Mouse (Mus musculus): ENCODE results near the gene Vps13a. TPM values are rescaled to one million over a fixed set of nuclear protein-coding genes. Genes with fewer than 3 reads are reported as not detected.

Vps13a gene
- polyA plus RNA-seq, 1 experiment from 2014 or later: 10.2 TPM

- H3K36me3 ChIP-seq (ENCODE audit: control insufficient read depth, insufficient read depth, low read length): peaks cover 2% of the 10 kb centered on the region; the same call in 1 of the 2 replicates
- H3K27ac ChIP-seq (ENCODE audit: low read length): no peak overlapping the region
- H3K27me3 ChIP-seq (ENCODE audit: control insufficient read depth, insufficient read depth, low read depth, low read length): no peaks in the 10 kb centered on the region
- no peak overlapping the region for H3K9ac ChIP-seq (ENCODE audit: low read length)
- ATAC-seq (ENCODE audit: low read depth): no peak
- H3K9me3 ChIP-seq (ENCODE audit: control insufficient read depth, low read length): no peaks in the 10 kb centered on the region
- H3K4me2 ChIP-seq (ENCODE audit: low read depth, low read length): no peak overlapping the region
- 88% methylated on average over 4 of the region's 4 CpGs for WGBS
- H3K4me1 ChIP-seq (replicated peaks; ENCODE audit: control insufficient read depth, insufficient read depth, low read length): no peaks in the 10 kb centered on the region
- H3K4me3 ChIP-seq (ENCODE audit: low read length): no peak overlapping the region
Measured at GRCm38 (mm10) chr19:16736854-16737253, 43.9 kb downstream of the Vps13a start.

DNA sequence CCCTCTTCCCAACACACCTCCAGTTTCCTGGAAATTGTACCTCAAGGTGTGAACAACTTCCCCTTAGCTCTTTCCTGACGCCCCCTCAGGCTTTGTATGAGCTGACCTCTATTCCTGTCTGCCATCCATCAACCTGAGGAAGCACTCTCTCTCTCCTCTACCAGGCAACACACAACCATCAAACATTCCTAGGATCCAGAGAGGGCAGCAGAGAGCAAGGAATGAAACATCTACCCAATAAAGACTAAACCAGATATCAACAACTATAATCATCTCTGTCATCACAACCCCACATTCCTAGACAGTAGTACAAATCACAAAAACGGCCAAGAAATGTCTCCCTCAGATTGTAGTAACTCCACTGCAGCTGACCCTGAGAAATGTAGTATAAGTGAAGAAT is 52.0 kb downstream of the Vps13a start:
- H3K27ac ChIP-seq (ENCODE audit: low read length): no peak overlapping the region
- H3K36me3 ChIP-seq (ENCODE audit: control insufficient read depth, insufficient read depth, low read length): peaks cover 2% of the 10 kb centered on the region; the same call in 1 of the 2 replicates
- no peaks in the 10 kb centered on the region for H3K27me3 ChIP-seq (ENCODE audit: control insufficient read depth, insufficient read depth, low read depth, low read length)
- no peaks in the 10 kb centered on the region for H3K9me3 ChIP-seq (ENCODE audit: control insufficient read depth, low read length)
- H3K4me2 ChIP-seq (ENCODE audit: low read depth, low read length): no peak overlapping the region
- no peaks in the 10 kb centered on the region for H3K4me1 ChIP-seq (replicated peaks; ENCODE audit: control insufficient read depth, insufficient read depth, low read length)
- H3K4me3 ChIP-seq (ENCODE audit: low read length): no peak overlapping the region
- no peak for ATAC-seq (ENCODE audit: low read depth)
- 26% methylated on average over 2 of the region's 2 CpGs for WGBS
- H3K9ac ChIP-seq (ENCODE audit: low read length): no peak overlapping the region

GRCm38 (mm10) chr19:16715249-16715648 is 65.5 kb downstream of the Vps13a start:
- no peaks in the 10 kb centered on the region for H3K27me3 ChIP-seq (ENCODE audit: control insufficient read depth, insufficient read depth, low read depth, low read length)
- no peak overlapping the region for H3K4me3 ChIP-seq (ENCODE audit: low read length)
- no peak overlapping the region for H3K9ac ChIP-seq (ENCODE audit: low read length)
- H3K9me3 ChIP-seq (ENCODE audit: control insufficient read depth, low read length): no peaks in the 10 kb centered on the region; the same call in 1 of the 2 replicates
- ATAC-seq (ENCODE audit: low read depth): no peak
- peaks cover 2% of the 10 kb centered on the region; the same call in 1 of the 2 replicates for H3K36me3 ChIP-seq (ENCODE audit: control insufficient read depth, insufficient read depth, low read length)
- H3K4me1 ChIP-seq (replicated peaks; ENCODE audit: control insufficient read depth, insufficient read depth, low read length): no peaks in the 10 kb centered on the region
- H3K4me2 ChIP-seq (ENCODE audit: low read depth, low read length): no peak overlapping the region
- no peak overlapping the region for H3K27ac ChIP-seq (ENCODE audit: low read length)
- 86% methylated on average over 3 of the region's 3 CpGs for WGBS

DNA sequence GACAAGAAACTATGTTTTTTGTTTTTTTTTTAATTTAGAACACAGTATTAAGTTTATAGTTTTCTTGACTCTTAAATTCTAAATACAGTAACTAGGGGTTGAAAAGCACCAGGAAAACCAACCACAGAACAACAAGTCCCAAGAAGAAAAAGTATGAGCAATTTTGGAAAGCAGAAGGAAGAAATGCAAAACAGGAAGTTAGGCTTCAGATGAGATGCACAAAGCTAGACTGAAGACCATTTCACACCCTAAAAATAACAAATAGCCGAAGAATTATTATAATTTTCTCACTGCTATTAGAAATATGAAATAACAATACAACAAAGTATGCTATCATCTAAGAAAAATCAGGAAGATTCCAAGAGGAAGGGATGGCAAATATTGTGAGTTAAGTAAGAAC is 78.9 kb downstream of the Vps13a start:
- H3K4me3 ChIP-seq (ENCODE audit: low read length): no peak overlapping the region
- H3K4me1 ChIP-seq (replicated peaks; ENCODE audit: control insufficient read depth, insufficient read depth, low read length): no peaks in the 10 kb centered on the region
- H3K27ac ChIP-seq (ENCODE audit: low read length): no peak overlapping the region
- H3K9me3 ChIP-seq (ENCODE audit: control insufficient read depth, low read length): no peaks in the 10 kb centered on the region
- no peaks in the 10 kb centered on the region for H3K27me3 ChIP-seq (ENCODE audit: control insufficient read depth, insufficient read depth, low read depth, low read length)
- 74% methylated on average over 1 of the region's 1 CpGs for WGBS
- no peak overlapping the region for H3K4me2 ChIP-seq (ENCODE audit: low read depth, low read length)
- no peaks in the 10 kb centered on the region for H3K36me3 ChIP-seq (ENCODE audit: control insufficient read depth, insufficient read depth, low read length)
- no peak for ATAC-seq (ENCODE audit: low read depth)
- no peak overlapping the region for H3K9ac ChIP-seq (ENCODE audit: low read length)

GRCm38 (mm10) chr19:16684922-16685321 is 95.8 kb downstream of the Vps13a start:
- no peak overlapping the region for H3K27ac ChIP-seq (ENCODE audit: low read length)
- 93% methylated on average over 4 of the region's 4 CpGs for WGBS
- no peak overlapping the region for H3K4me3 ChIP-seq (ENCODE audit: low read length)
- H3K9ac ChIP-seq (ENCODE audit: low read length): no peak overlapping the region
- no peaks in the 10 kb centered on the region for H3K9me3 ChIP-seq (ENCODE audit: control insufficient read depth, low read length)
- H3K27me3 ChIP-seq (ENCODE audit: control insufficient read depth, insufficient read depth, low read depth, low read length): no peaks in the 10 kb centered on the region
- H3K4me1 ChIP-seq (replicated peaks; ENCODE audit: control insufficient read depth, insufficient read depth, low read length): no peaks in the 10 kb centered on the region
- no peak overlapping the region for H3K4me2 ChIP-seq (ENCODE audit: low read depth, low read length)
- ATAC-seq (ENCODE audit: low read depth): no peak
- H3K36me3 ChIP-seq (ENCODE audit: control insufficient read depth, insufficient read depth, low read length): peaks cover 2% of the 10 kb centered on the region; the same call in 1 of the 2 replicates

DNA sequence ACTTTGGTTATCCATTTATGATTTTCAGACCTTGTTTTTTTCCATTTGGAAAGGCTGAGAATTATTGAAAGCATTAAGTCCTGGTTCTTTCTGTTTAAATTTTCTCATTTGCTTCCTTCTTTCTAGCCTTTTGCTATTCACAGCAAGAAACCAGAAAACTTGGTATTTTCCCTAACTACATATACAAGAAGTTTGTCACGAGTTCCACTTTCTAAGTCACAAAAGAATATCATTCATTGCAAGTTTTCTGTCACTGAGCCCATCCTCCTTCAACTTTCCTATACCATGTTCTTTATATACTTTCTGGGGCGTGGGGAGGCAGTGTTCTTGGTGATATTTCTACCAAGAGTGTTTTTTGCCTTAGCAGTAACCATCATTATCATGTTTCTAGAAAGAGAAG is 96.5 kb downstream of the Vps13a start:
- Histone ChIP-seq H3K9ac (ENCODE audit: low read length) (no peak overlapping the region), H3K36me3 (ENCODE audit: control insufficient read depth, insufficient read depth, low read length) (peaks cover 2% of the 10 kb centered on the region; the same call in 1 of the 2 replicates), H3K4me3 (ENCODE audit: low read length) (no peak overlapping the region), H3K4me2 (ENCODE audit: low read depth, low read length) (no peak overlapping the region), H3K9me3 (ENCODE audit: control insufficient read depth, low read length) (no peaks in the 10 kb centered on the region), H3K27me3 (ENCODE audit: control insufficient read depth, insufficient read depth, low read depth, low read length) (no peaks in the 10 kb centered on the region), H3K4me1 (replicated peaks; ENCODE audit: control insufficient read depth, insufficient read depth, low read length) (no peaks in the 10 kb centered on the region), H3K27ac (ENCODE audit: low read length) (no peak overlapping the region)
- ATAC-seq (ENCODE audit: low read depth): no peak
- 75% methylated on average over 2 of the region's 2 CpGs for WGBS

- Histone ChIP-seq H3K36me3 (ENCODE audit: control insufficient read depth, insufficient read depth, low read length) (no peaks in the 10 kb centered on the region), H3K9me3 (ENCODE audit: control insufficient read depth, low read length) (no peaks in the 10 kb centered on the region), H3K4me3 (ENCODE audit: low read length) (no peak overlapping the region), H3K27me3 (ENCODE audit: control insufficient read depth, insufficient read depth, low read depth, low read length) (no peaks in the 10 kb centered on the region), H3K4me2 (ENCODE audit: low read depth, low read length) (no peak overlapping the region), H3K9ac (ENCODE audit: low read length) (no peak overlapping the region), H3K27ac (ENCODE audit: low read length) (no peak overlapping the region), H3K4me1 (replicated peaks; ENCODE audit: control insufficient read depth, insufficient read depth, low read length) (no peaks in the 10 kb centered on the region)
- ATAC-seq (ENCODE audit: low read depth): peak; percentile 61
- WGBS: 19% methylated on average over 14 of the region's 14 CpGs
Measured at GRCm38 (mm10) chr19:16625610-16626395, 154.9 kb downstream of the Vps13a start.

- H3K27ac ChIP-seq (ENCODE audit: low read length): no peak overlapping the region
- ATAC-seq (ENCODE audit: low read depth): no peak
- no peak overlapping the region for H3K4me2 ChIP-seq (ENCODE audit: low read depth, low read length)
Measured at GRCm38 (mm10) chr19:16624994-16625393, 155.7 kb downstream of the Vps13a start.

GRCm38 (mm10) chr19:16623154-16623553 is 157.6 kb downstream of the Vps13a start:
- Histone ChIP-seq H3K4me1 (replicated peaks; ENCODE audit: control insufficient read depth, insufficient read depth, low read length) (no peaks in the 10 kb centered on the region), H3K27me3 (ENCODE audit: control insufficient read depth, insufficient read depth, low read depth, low read length) (no peaks in the 10 kb centered on the region), H3K4me3 (ENCODE audit: low read length) (no peak overlapping the region), H3K27ac (ENCODE audit: low read length) (no peak overlapping the region), H3K9me3 (ENCODE audit: control insufficient read depth, low read length) (no peaks in the 10 kb centered on the region), H3K9ac (ENCODE audit: low read length) (no peak overlapping the region), H3K36me3 (ENCODE audit: control insufficient read depth, insufficient read depth, low read length) (no peaks in the 10 kb centered on the region), H3K4me2 (ENCODE audit: low read depth, low read length) (no peak overlapping the region)
- WGBS: 75% methylated on average over 4 of the region's 4 CpGs
- no peak for ATAC-seq (ENCODE audit: low read depth)

More at GRCm38 (mm10) chr19:16624994-16625393, 155.7 kb downstream of the Vps13a start:
- Histone ChIP-seq H3K27me3 (ENCODE audit: control insufficient read depth, insufficient read depth, low read depth, low read length) (no peaks in the 10 kb centered on the region), H3K9me3 (ENCODE audit: control insufficient read depth, low read length) (no peaks in the 10 kb centered on the region), H3K9ac (ENCODE audit: low read length) (no peak overlapping the region), H3K4me1 (replicated peaks; ENCODE audit: control insufficient read depth, insufficient read depth, low read length) (no peaks in the 10 kb centered on the region), H3K4me3 (ENCODE audit: low read length) (no peak overlapping the region), H3K36me3 (ENCODE audit: control insufficient read depth, insufficient read depth, low read length) (no peaks in the 10 kb centered on the region)

Measured in lung, embryonic 16.5 days (tissue).